Mouse (Mus musculus) limb, embryonic 13.5 days (tissue): ENCODE measurements around the gene Ero1lb. TPM values are rescaled to one million over a fixed set of nuclear protein-coding genes. Genes with fewer than 3 reads are reported as not detected.

Experiments used
- ATAC-seq: fragments of 200-750 bp; cut with Nextera tagmentation; 2 replicates; pipeline ENCODE4 v1.8.0; 2017; ENCODE audit warnings: low read depth, moderate number of reproducible peaks, moderate TSS enrichment; ENCODE audit not compliant: low FRiP score
- H3K27ac ChIP-seq: fragments of 300-500 bp; sonication (generic); 2 replicates; pipeline ENCODE4 v1.5.1; 2015; ENCODE audit warnings: inconsistent platforms, mild to moderate bottlenecking, moderate library complexity
- H3K27me3 ChIP-seq: fragments of 300-500 bp; sonication (generic); 2 replicates; pipeline ENCODE4 v1.6.1; 2015; ENCODE audit warnings: mild to moderate bottlenecking, inconsistent platforms
- H3K36me3 ChIP-seq: fragments of 300-500 bp; sonication (generic); 2 replicates; pipeline ENCODE4 v1.6.1; 2015; ENCODE audit warnings: inconsistent platforms, mild to moderate bottlenecking, moderate library complexity
- H3K4me1 ChIP-seq: fragments of 300-500 bp; sonication (generic); 2 replicates; pipeline ENCODE4 v1.6.1; 2015; ENCODE audit warnings: inconsistent platforms
- H3K4me2 ChIP-seq: fragments of 300-500 bp; sonication (generic); replicated peaks from 2 replicates; pipeline ENCODE4 v1.6.1; 2015; ENCODE audit warnings: inconsistent platforms, mild to moderate bottlenecking, moderate library complexity
- H3K4me3 ChIP-seq: fragments of 300-500 bp; sonication (generic); 2 replicates; pipeline ENCODE4 v1.5.1; 2015; ENCODE audit warnings: moderate library complexity, mild to moderate bottlenecking, inconsistent platforms
- H3K9ac ChIP-seq: fragments of 300-500 bp; sonication (generic); 2 replicates; pipeline ENCODE4 v1.6.1; 2015; ENCODE audit warnings: mild to moderate bottlenecking, inconsistent platforms
- H3K9me3 ChIP-seq: fragments of 300-500 bp; sonication (generic); 2 replicates; pipeline ENCODE4 v1.6.1; 2016; ENCODE audit warnings: inconsistent platforms
- WGBS: fragments of 180-500 bp; shearing (Covaris S2); methylation state at CpG from one replicate; pipeline ENCODE4 v1.1.7; 2015; 5-methylcytosine and 5-hydroxymethylcytosine counted together
- polyA plus RNA-seq: library from polyadenylated mRNA; unstranded; fragments of >200 nt; fragmentation: Nextera tagmentation; extraction: Ambion mirVana; gene quantifications from 2 replicates; pipeline ENCODE4 v1.2.1, GENCODE M21; 2015

Gene Ero1lb
- polyA plus RNA-seq, 1 experiment from 2014 or later, result 5.5 TPM

DNA sequence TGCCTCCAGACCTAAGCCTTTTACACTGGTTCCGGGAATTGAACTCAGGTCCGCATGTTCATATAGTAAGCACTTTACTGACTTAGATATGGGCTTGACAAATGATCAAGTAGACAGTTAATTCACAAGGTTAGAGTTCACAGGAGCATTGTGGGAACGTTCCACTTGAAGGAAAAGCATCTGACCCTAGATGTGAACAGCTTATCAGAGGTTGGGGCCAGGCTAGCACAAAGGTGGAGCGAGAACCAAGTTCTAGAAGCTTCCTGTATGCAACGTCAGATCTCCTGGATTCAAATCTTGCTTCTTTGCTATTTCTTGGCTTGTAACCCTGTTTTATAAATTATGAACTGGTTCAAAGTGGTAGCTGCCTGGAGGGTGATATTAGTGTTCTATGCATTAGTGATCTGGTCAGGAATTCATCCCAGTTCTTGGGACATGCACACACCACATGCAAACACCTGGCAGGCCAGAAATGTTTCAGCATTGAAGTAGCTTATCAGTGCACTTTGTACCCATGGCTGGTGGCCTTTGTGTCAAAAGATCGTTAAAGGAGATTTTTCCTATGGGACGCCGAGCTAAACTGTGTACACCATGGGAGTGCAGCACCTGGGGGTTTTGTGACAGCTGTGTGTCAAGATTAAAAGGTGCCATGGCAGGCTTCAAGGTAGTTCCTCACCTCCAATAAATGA, 21.6 kb upstream of the Ero1lb start:
- H3K4me3 ChIP-seq, result no peak overlapping the region
- H3K4me1 ChIP-seq, result peaks cover 9% of the 10 kb centered on the region; the same call in 1 of the 2 replicates
- WGBS, result 86% methylated on average over 8 of the region's 8 CpGs

DNA sequence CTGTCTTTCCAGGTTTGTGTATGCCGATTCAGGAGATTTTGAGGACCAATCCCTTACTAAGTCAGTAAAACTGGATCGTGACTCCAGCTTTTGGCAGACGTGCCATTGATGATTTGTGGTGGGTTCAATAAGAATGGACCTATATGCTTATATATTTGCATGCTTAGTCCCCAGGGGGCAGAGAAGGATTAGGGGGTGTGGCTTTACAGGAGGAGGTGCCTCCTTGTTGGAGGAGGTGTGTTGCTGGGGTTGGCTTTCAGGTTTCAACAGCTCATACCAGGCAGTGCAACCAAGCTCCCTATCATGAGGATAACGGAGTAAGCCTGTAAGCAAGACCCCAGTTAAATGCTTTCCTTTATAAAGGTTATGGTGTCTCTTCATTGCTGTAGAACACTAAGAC, 11.5 kb upstream of the Ero1lb start:
- Histone ChIP-seq H3K27ac (no peak overlapping the region), H3K4me1 (no peaks in the 10 kb centered on the region), H3K27me3 (no peaks in the 10 kb centered on the region), H3K4me2 (no peak overlapping the region), H3K36me3 (no peaks in the 10 kb centered on the region), H3K9ac (no peak overlapping the region), H3K4me3 (no peak overlapping the region), H3K9me3 (no peaks in the 10 kb centered on the region)
- 57% methylated on average over 4 of the region's 4 CpGs for WGBS
- ATAC-seq, result no peak

More for the DNA sequence above, 21.6 kb upstream of the Ero1lb start:
- Histone ChIP-seq H3K9ac (no peak overlapping the region), H3K27ac (no peak overlapping the region), H3K27me3 (peaks cover 6% of the 10 kb centered on the region), H3K36me3 (no peaks in the 10 kb centered on the region), H3K4me2 (no peak overlapping the region), H3K9me3 (no peaks in the 10 kb centered on the region)
- ATAC-seq, result no peak

- WGBS, result 63% methylated on average over 3 of the region's 3 CpGs
- Histone ChIP-seq H3K4me1 (no peaks in the 10 kb centered on the region), H3K4me2 (no peak overlapping the region), H3K27me3 (no peaks in the 10 kb centered on the region), H3K9me3 (no peaks in the 10 kb centered on the region), H3K36me3 (no peaks in the 10 kb centered on the region), H3K27ac (no peak overlapping the region), H3K4me3 (no peak overlapping the region), H3K9ac (no peak overlapping the region)
- no peak for ATAC-seq
Measured at GRCm38 (mm10) chr13:12559044-12559443, 6.6 kb upstream of the Ero1lb start.

DNA sequence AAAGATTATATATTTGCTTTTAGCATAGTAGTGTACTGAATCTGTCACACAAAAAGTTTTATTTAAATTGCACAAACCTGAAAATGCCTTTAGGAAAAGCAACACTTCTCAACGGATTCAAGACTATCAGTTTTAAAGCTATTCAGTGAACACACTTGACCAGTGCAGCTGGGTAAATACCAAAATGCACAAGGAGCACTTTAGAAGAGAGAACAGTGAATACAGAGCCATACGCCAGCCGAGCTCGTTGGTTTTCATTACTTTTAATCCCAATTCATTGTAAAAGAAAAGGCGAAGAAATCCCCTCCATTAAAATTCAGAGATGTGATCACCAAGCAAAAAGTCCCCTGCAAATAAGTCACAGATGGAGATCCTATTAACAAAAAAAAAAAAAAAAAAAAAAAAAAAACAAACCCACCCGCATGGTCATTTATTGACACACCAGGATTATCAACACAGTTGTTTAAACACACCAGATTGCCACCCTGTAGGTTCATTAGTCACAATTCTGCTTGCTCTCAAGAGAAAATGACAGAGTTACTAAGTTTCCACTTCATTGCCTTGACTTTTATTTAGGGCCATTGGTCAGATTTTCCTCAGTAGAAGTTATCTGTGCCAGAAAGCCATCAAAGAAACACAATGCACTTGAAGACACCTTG, 6.1 kb upstream of the Ero1lb start:
- no peak overlapping the region for H3K27ac ChIP-seq
- ATAC-seq, result no peak
- H3K4me3 ChIP-seq, result no peak overlapping the region
- H3K27me3 ChIP-seq, result no peaks in the 10 kb centered on the region
- H3K9me3 ChIP-seq, result no peaks in the 10 kb centered on the region
- no peak overlapping the region for H3K9ac ChIP-seq
- H3K4me2 ChIP-seq, result no peak overlapping the region
- H3K36me3 ChIP-seq, result no peaks in the 10 kb centered on the region
- 39% methylated on average over 6 of the region's 6 CpGs for WGBS
- no peaks in the 10 kb centered on the region for H3K4me1 ChIP-seq

DNA sequence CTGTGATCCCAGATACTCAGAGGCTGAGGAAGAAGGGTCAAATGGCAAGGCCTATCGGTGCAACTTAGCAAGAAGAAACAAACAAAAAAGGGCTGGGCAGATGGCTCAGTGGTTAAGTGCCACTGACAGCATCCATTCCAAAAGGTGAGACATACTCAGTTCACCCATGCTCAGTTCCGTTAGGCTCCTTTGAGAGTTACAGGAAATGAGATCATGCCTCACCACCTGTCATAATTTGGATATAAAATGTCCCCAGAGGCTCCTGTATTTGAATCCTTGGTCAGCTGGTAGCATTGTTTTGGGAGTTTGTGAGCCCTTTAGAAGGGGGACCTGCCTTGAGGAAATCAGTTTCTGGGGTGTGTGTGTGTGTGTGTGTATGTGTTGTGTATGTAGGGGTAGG, 3.9 kb upstream of the Ero1lb start:
- Histone ChIP-seq H3K4me1 (peaks cover 10% of the 10 kb centered on the region), H3K9me3 (no peaks in the 10 kb centered on the region), H3K4me3 (no peak overlapping the region), H3K4me2 (no peak overlapping the region), H3K27ac (no peak overlapping the region), H3K9ac (no peak overlapping the region), H3K36me3 (no peaks in the 10 kb centered on the region), H3K27me3 (peaks cover 4% of the 10 kb centered on the region; the same call in 1 of the 2 replicates)
- ATAC-seq, result no peak
- 69% methylated on average over 2 of the region's 2 CpGs for WGBS

DNA sequence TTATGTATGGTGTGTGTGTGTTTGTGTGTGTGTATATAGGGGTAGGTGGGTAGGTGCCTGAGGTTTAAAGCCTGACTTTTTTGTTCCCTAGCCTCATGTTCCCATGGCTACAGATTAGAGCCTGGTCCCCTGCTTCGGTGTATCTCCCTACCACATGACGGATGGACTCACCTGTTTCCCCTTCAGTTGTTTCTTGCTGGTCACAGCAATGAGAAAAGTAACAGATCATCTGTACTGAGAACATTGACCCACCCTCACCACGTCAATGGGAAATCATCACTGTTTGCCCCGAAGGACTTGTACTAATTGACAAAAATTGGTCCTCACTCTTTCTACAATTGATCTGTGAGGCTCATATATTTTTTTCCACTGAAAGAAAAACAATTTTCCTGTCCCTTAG, 3.4 kb upstream of the Ero1lb start:
- no peak overlapping the region for H3K4me2 ChIP-seq

GRCm38 (mm10) chr13:12567936-12568335, 2.3 kb downstream of the Ero1lb start:
- Histone ChIP-seq H3K4me3 (no peak overlapping the region), H3K27me3 (peaks cover 5% of the 10 kb centered on the region; the same call in 1 of the 2 replicates), H3K9ac (no peak overlapping the region), H3K36me3 (no peaks in the 10 kb centered on the region), H3K4me1 (peaks cover 12% of the 10 kb centered on the region), H3K4me2 (no peak overlapping the region), H3K9me3 (no peaks in the 10 kb centered on the region), H3K27ac (no peak overlapping the region)
- WGBS, result 81% methylated on average over 1 of the region's 1 CpGs
- no peak for ATAC-seq

More for the DNA sequence above, 3.4 kb upstream of the Ero1lb start:
- Histone ChIP-seq H3K9ac (no peak overlapping the region), H3K4me3 (no peak overlapping the region), H3K9me3 (no peaks in the 10 kb centered on the region), H3K36me3 (no peaks in the 10 kb centered on the region), H3K4me1 (peaks cover 12% of the 10 kb centered on the region), H3K27ac (no peak overlapping the region), H3K27me3 (peaks cover 5% of the 10 kb centered on the region; the same call in 1 of the 2 replicates)
- no peak for ATAC-seq
- WGBS, result 83% methylated on average over 4 of the region's 4 CpGs

- Histone ChIP-seq H3K27ac (no peak overlapping the region), H3K9me3 (no peaks in the 10 kb centered on the region), H3K27me3 (peaks cover 5% of the 10 kb centered on the region; the same call in 1 of the 2 replicates), H3K4me1 (peaks cover 12% of the 10 kb centered on the region), H3K4me3 (no peak overlapping the region), H3K9ac (no peak overlapping the region), H3K36me3 (no peaks in the 10 kb centered on the region), H3K4me2 (no peak overlapping the region)
- ATAC-seq, result no peak
- 64% methylated on average over 9 of the region's 9 CpGs for WGBS
Measured at GRCm38 (mm10) chr13:12568597-12569469, 3.2 kb downstream of the Ero1lb start.

GRCm38 (mm10) chr13:12569741-12570140, 4.1 kb downstream of the Ero1lb start:
- H3K4me2 ChIP-seq, result no peak overlapping the region
- H3K27me3 ChIP-seq, result peaks cover 5% of the 10 kb centered on the region; the same call in 1 of the 2 replicates
- H3K4me3 ChIP-seq, result no peak overlapping the region
- no peaks in the 10 kb centered on the region for H3K36me3 ChIP-seq
- ATAC-seq, result no peak
- H3K9me3 ChIP-seq, result no peaks in the 10 kb centered on the region
- peaks cover 12% of the 10 kb centered on the region for H3K4me1 ChIP-seq
- 79% methylated on average over 7 of the region's 7 CpGs for WGBS
- H3K9ac ChIP-seq, result no peak overlapping the region
- no peak overlapping the region for H3K27ac ChIP-seq

GRCm38 (mm10) chr13:12574979-12575536, 9.4 kb downstream of the Ero1lb start:
- H3K4me1 ChIP-seq, result no peaks in the 10 kb centered on the region
- H3K9ac ChIP-seq, result no peak overlapping the region
- H3K27me3 ChIP-seq, result no peaks in the 10 kb centered on the region
- WGBS, result 84% methylated on average over 9 of the region's 9 CpGs
- ATAC-seq, result no peak
- no peak overlapping the region for H3K27ac ChIP-seq
- H3K4me3 ChIP-seq, result no peak overlapping the region
- no peak overlapping the region for H3K4me2 ChIP-seq
- no peaks in the 10 kb centered on the region for H3K9me3 ChIP-seq
- no peaks in the 10 kb centered on the region for H3K36me3 ChIP-seq

GRCm38 (mm10) chr13:12578145-12578544, 12.5 kb downstream of the Ero1lb start:
- H3K27me3 ChIP-seq, result no peaks in the 10 kb centered on the region
- ATAC-seq, result no peak
- H3K4me3 ChIP-seq, result no peak overlapping the region
- no peak overlapping the region for H3K4me2 ChIP-seq
- H3K9me3 ChIP-seq, result no peaks in the 10 kb centered on the region
- no peak overlapping the region for H3K27ac ChIP-seq
- WGBS, result 79% methylated on average over 5 of the region's 5 CpGs
- H3K4me1 ChIP-seq, result no peaks in the 10 kb centered on the region
- no peaks in the 10 kb centered on the region for H3K36me3 ChIP-seq
- H3K9ac ChIP-seq, result no peak overlapping the region

- no peak for ATAC-seq
- Histone ChIP-seq H3K27ac (no peak overlapping the region), H3K9ac (no peak overlapping the region), H3K4me3 (no peak overlapping the region), H3K27me3 (no peaks in the 10 kb centered on the region), H3K4me1 (no peaks in the 10 kb centered on the region), H3K36me3 (peaks cover 6% of the 10 kb centered on the region; the same call in 1 of the 2 replicates), H3K4me2 (no peak overlapping the region), H3K9me3 (no peaks in the 10 kb centered on the region)
- WGBS, result 9% methylated on average over 3 of the region's 3 CpGs
Measured at GRCm38 (mm10) chr13:12589003-12589402, 23.3 kb downstream of the Ero1lb start.
